Mouse (Mus musculus) heart, postnatal 0 days (tissue): ENCODE results near the gene Cmah. TPM values are rescaled to one million over a fixed set of nuclear protein-coding genes. Genes with fewer than 3 reads are reported as not detected.

Experiments used
- ATAC-seq: fragments of 200-750 bp; cut with Nextera tagmentation; 2 replicates; pipeline ENCODE4 v1.8.0; 2017; ENCODE audit warnings: low read depth, moderate number of reproducible peaks, moderate library complexity; ENCODE audit not compliant: insufficient read depth
- DNase-seq: peaks from one replicate; pipeline ENCODE4 v3.0.0-alpha.2; 2016; ENCODE audit warnings: low spot score
- H3K27ac ChIP-seq: fragments of 300-500 bp; sonication (generic); 2 replicates; pipeline ENCODE4 v1.5.1; 2014; ENCODE audit warnings: low read depth, mild to moderate bottlenecking
- H3K27me3 ChIP-seq: fragments of 300-500 bp; sonication (generic); 2 replicates; pipeline ENCODE4 v1.6.1; 2014; ENCODE audit warnings: low read length, mixed read lengths; ENCODE audit not compliant: control insufficient read depth, insufficient read depth
- H3K36me3 ChIP-seq: fragments of 300-500 bp; sonication (generic); replicated peaks from 2 replicates; pipeline ENCODE4 v1.6.1; 2014; ENCODE audit warnings: low read length, mixed read lengths; ENCODE audit not compliant: control insufficient read depth, insufficient read depth
- H3K4me1 ChIP-seq: fragments of 300-500 bp; sonication (generic); 2 replicates; pipeline ENCODE4 v1.6.1; 2014; ENCODE audit warnings: antibody characterized with exemption; ENCODE audit not compliant: control insufficient read depth, insufficient read depth
- H3K4me2 ChIP-seq: fragments of 300-500 bp; sonication (generic); 2 replicates; pipeline ENCODE4 v1.6.1; 2014; ENCODE audit warnings: low read depth, mild to moderate bottlenecking, low read length, moderate library complexity
- H3K4me3 ChIP-seq: fragments of 300-500 bp; sonication (generic); 2 replicates; pipeline ENCODE4 v1.5.1; 2014; ENCODE audit warnings: low read depth, low read length
- H3K9ac ChIP-seq: fragments of 300-500 bp; sonication (generic); replicated peaks from 2 replicates; pipeline ENCODE4 v1.6.1; 2014; ENCODE audit warnings: low read depth, low read length, mixed read lengths
- H3K9me3 ChIP-seq: fragments of 300-500 bp; sonication (generic); replicated peaks from 2 replicates; pipeline ENCODE4 v1.6.1; 2016; ENCODE audit warnings: low read length; ENCODE audit not compliant: control insufficient read depth
- CTCF ChIP-seq: IDR thresholded peaks from 2 replicates; pipeline ENCODE4 v1.5.1; 2016; ENCODE audit warnings: antibody characterized with exemption, control low read depth, low read depth
- EP300 ChIP-seq: IDR thresholded peaks from 2 replicates; pipeline ENCODE4 v1.6.1; 2016; ENCODE audit warnings: antibody characterized with exemption, low read depth
- WGBS: fragments of 180-500 bp; shearing (Covaris S2); extraction: QIAGEN DNeasy Blood & Tissue Kit; methylation state at CpG from one replicate; pipeline ENCODE4 v1.1.7; 2014; 5-methylcytosine and 5-hydroxymethylcytosine counted together
- polyA plus RNA-seq: library from polyadenylated mRNA; unstranded; fragments of >200 nt; fragmentation: Nextera tagmentation; extraction: Ambion mirVana; gene quantifications from 2 replicates; pipeline ENCODE4 v1.2.1, GENCODE M21; 2015
- total RNA-seq: library from RNA; depleted of rRNA; stranded (reverse); fragments of >200 nt; gene quantifications from 2 replicates; pipeline ENCODE4 v1.2.3, GENCODE M21; 2014; ENCODE audit warnings: low replicate concordance

The Cmah gene
- total and polyA plus RNA-seq, 2 experiments from 2014 or later: 0.15 TPM; not detected in 1

- Histone ChIP-seq H3K27ac (no peak overlapping the region), H3K36me3 (no peaks in the 10 kb centered on the region), H3K4me2 (no peak overlapping the region), H3K4me3 (no peak overlapping the region), H3K9me3 (no peaks in the 10 kb centered on the region), H3K27me3 (0 out of 2 replicates have a peak, but pooled peaks cover 5% of the 10 kb centered on the region), H3K9ac (no peak overlapping the region), H3K4me1 (no peaks in the 10 kb centered on the region)
- 13% methylated on average over 4 of the region's 4 CpGs for WGBS
- ATAC-seq: no peak
- TF ChIP-seq EP300 (no peak), CTCF (peak; percentile 93)
- DNase-seq: peak; percentile 28
Observed at GRCm38 (mm10) chr13:24297252-24297651, 30.0 kb upstream of the Cmah start.

GRCm38 (mm10) chr13:24305486-24305885, 21.7 kb upstream of the Cmah start:
- ATAC-seq (no peak), DNase-seq (no peak)
- Histone ChIP-seq H3K27me3 (no peaks in the 10 kb centered on the region), H3K4me1 (no peaks in the 10 kb centered on the region), H3K27ac (no peak overlapping the region), H3K4me3 (no peak overlapping the region), H3K4me2 (no peak overlapping the region), H3K36me3 (no peaks in the 10 kb centered on the region), H3K9ac (no peak overlapping the region), H3K9me3 (no peaks in the 10 kb centered on the region)
- TF ChIP-seq CTCF (no peak), EP300 (no peak)
- 51% methylated on average over 4 of the region's 4 CpGs for WGBS

- Histone ChIP-seq H3K4me2 (no peak overlapping the region), H3K9ac (no peak overlapping the region), H3K4me1 (no peaks in the 10 kb centered on the region), H3K9me3 (no peaks in the 10 kb centered on the region), H3K27ac (no peak overlapping the region), H3K36me3 (no peaks in the 10 kb centered on the region), H3K27me3 (no peaks in the 10 kb centered on the region), H3K4me3 (no peak overlapping the region)
- TF ChIP-seq EP300 (no peak), CTCF (0 out of 2 replicates have a peak, but pooled peaks have one; percentile 11)
- 50% methylated on average over 4 of the region's 4 CpGs for WGBS
- no peak for ATAC-seq
- no peak for DNase-seq
Observed at GRCm38 (mm10) chr13:24306248-24306647, 21.0 kb upstream of the Cmah start.

- no peaks in the 10 kb centered on the region for H3K27me3 ChIP-seq
- no peak overlapping the region for H3K27ac ChIP-seq
- no peak overlapping the region for H3K4me2 ChIP-seq
- H3K9me3 ChIP-seq: no peaks in the 10 kb centered on the region
- DNase-seq (no peak), ATAC-seq (no peak)
- no peak overlapping the region for H3K9ac ChIP-seq
- WGBS: 77% methylated on average over 8 of the region's 8 CpGs
- H3K4me1 ChIP-seq: no peaks in the 10 kb centered on the region
- no peak overlapping the region for H3K4me3 ChIP-seq
- TF ChIP-seq EP300: no peak
- TF ChIP-seq CTCF: no peak
- H3K36me3 ChIP-seq: no peaks in the 10 kb centered on the region
Observed at GRCm38 (mm10) chr13:24311011-24311940, 15.9 kb upstream of the Cmah start.

- no peaks in the 10 kb centered on the region for H3K9me3 ChIP-seq
- H3K4me1 ChIP-seq: no peaks in the 10 kb centered on the region
- no peaks in the 10 kb centered on the region for H3K36me3 ChIP-seq
- ATAC-seq (no peak), DNase-seq (no peak)
- no peak overlapping the region for H3K4me2 ChIP-seq
- H3K4me3 ChIP-seq: no peak overlapping the region
- TF ChIP-seq CTCF (peak; percentile 13; the same call in 1 of the 2 replicates), EP300 (no peak)
- 39% methylated on average over 3 of the region's 3 CpGs for WGBS
- H3K27ac ChIP-seq: no peak overlapping the region
- no peak overlapping the region for H3K9ac ChIP-seq
- no peaks in the 10 kb centered on the region for H3K27me3 ChIP-seq
Observed at GRCm38 (mm10) chr13:24316563-24316962, 10.6 kb upstream of the Cmah start.
